ENCODE assay signal across 8 mouse cellular contexts in the genomic region with DNA sequence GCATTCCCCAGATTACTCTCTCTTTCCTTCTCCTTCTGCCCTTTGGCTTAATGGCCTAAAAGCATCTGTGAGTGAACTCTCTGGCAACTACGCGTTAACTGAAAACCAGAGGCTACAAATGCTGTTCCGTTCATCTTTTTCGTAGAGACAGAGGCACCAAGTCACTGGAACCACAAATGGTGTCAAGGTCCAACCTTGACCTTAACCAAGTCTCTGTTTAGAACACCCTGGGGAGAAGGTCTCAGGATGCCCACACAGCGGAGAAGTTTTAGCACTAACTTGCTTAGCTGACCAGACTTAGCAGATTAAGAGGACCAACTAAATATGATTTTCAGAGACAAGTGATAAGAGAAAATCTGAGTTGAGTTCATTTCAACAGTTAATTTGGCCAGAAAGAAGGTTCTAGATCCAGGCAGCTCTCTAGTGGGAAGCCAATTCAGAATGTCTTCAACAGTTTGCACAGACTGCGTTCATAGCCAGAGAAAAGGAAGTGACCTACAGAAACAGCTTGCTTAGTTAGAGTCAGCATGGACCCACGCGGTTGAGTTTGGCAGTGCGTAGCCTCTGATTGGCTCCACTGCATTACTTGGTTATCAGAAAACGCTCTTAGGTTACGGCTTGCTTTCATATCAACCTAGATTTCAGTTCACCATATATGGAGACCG.
DNase-seq lines count a peak whose midpoint lies in the region; ATAC-seq lines count a peak whose summit lies in the region.

No protein-coding gene starts in this region.

- H3K36me3 ChIP-seq in heart, embryonic 13.5 days: no peaks in the 10 kb centered on the region
- no peaks in the 10 kb centered on the region for H3K36me3 ChIP-seq in hindbrain, embryonic 14.5 days (replicated peaks; ENCODE audit: control insufficient read depth, insufficient read depth)
- no peaks in the 10 kb centered on the region for H3K36me3 ChIP-seq in midbrain, embryonic 12.5 days

- ATAC-seq in heart, embryonic 13.5 days (ENCODE audit: extremely low read depth, insufficient number of reproducible peaks, low FRiP score, low TSS enrichment): no peak
- ATAC-seq in common myeloid progenitor, adult 5-6 weeks (replicated peaks; ENCODE audit: low read depth, poor library complexity, severe bottlenecking): 0 out of 2 replicates have a peak, but pooled peaks have one; percentile 54
- ATAC-seq in hindbrain, embryonic 14.5 days (ENCODE audit: low FRiP score): no peak
- ATAC-seq in midbrain, embryonic 12.5 days (ENCODE audit: low FRiP score, low read depth): no peak

- no peak overlapping the region for H3K9ac ChIP-seq in heart, embryonic 13.5 days
- no peak overlapping the region for H3K9ac ChIP-seq in hindbrain, embryonic 14.5 days
- H3K9ac ChIP-seq in midbrain, embryonic 12.5 days (replicated peaks): no peak overlapping the region

- peaks cover 22% of the 10 kb centered on the region for H3K4me1 ChIP-seq in heart, embryonic 13.5 days
- peaks cover 13% of the 10 kb centered on the region for H3K4me1 ChIP-seq in hindbrain, embryonic 14.5 days (replicated peaks; ENCODE audit: control insufficient read depth, insufficient read depth, low read length)
- peaks cover 25% of the 10 kb centered on the region for H3K4me1 ChIP-seq in midbrain, embryonic 12.5 days

- H3K4me2 ChIP-seq in heart, embryonic 13.5 days: peak overlapping the region; percentile 57; the same call in 1 of the 2 replicates
- H3K4me2 ChIP-seq in hindbrain, embryonic 14.5 days (replicated peaks): peak overlapping the region; percentile 43; the same call in 1 of the 2 replicates
- peak overlapping the region; percentile 46 for H3K4me2 ChIP-seq in midbrain, embryonic 12.5 days (replicated peaks)

- H3K9me3 ChIP-seq in heart, embryonic 13.5 days: no peaks in the 10 kb centered on the region
- H3K9me3 ChIP-seq in hindbrain, embryonic 14.5 days (ENCODE audit: control insufficient read depth, low read length): no peaks in the 10 kb centered on the region
- H3K9me3 ChIP-seq in midbrain, embryonic 12.5 days: 0 out of 2 replicates have a peak, but pooled peaks cover under 1% of the 10 kb centered on the region

- H3K27ac ChIP-seq in heart, embryonic 13.5 days (replicated peaks): peak overlapping the region; percentile 83
- peak overlapping the region; percentile 86 for H3K27ac ChIP-seq in hindbrain, embryonic 14.5 days
- H3K27ac ChIP-seq in midbrain, embryonic 12.5 days (replicated peaks): peak overlapping the region; percentile 88

- no peak for DNase-seq in heart, adult 9 months (ENCODE audit: low spot score in 2 of 2)
- DNase-seq in hindbrain, embryonic 14.5 days (ENCODE audit: low spot score): no peak
- DNase-seq in T-cell, adult 2 months (ENCODE audit: low spot score): no peak
- no peak for DNase-seq in frontal cortex, postnatal 10 days (ENCODE audit: low spot score in 2 of 2)
- no peak for DNase-seq in layer of hippocampus, postnatal 10 days (ENCODE audit: low spot score in 2 of 2)

- no peak overlapping the region for H3K4me3 ChIP-seq in heart, embryonic 13.5 days
- no peak overlapping the region for H3K4me3 ChIP-seq in hindbrain, embryonic 14.5 days (replicated peaks; ENCODE audit: low read length)
- H3K4me3 ChIP-seq in midbrain, embryonic 12.5 days: no peak overlapping the region

- WGBS in heart, embryonic 13.5 days: 69% methylated on average over 12 of the region's 12 CpGs
- 68% methylated on average over 12 of the region's 12 CpGs for WGBS in hindbrain, embryonic 14.5 days
- WGBS in midbrain, embryonic 12.5 days: 65% methylated on average over 12 of the region's 12 CpGs

- H3K27me3 ChIP-seq in heart, embryonic 13.5 days (replicated peaks): no peaks in the 10 kb centered on the region
- H3K27me3 ChIP-seq in hindbrain, embryonic 14.5 days (ENCODE audit: control insufficient read depth, insufficient read depth, low read length): no peaks in the 10 kb centered on the region
- H3K27me3 ChIP-seq in midbrain, embryonic 12.5 days: peaks cover 53% of the 10 kb centered on the region
